Mouse (Mus musculus): ENCODE results near the gene Hnrnph3. TPM values are rescaled to one million over a fixed set of nuclear protein-coding genes. Genes with fewer than 3 reads are reported as not detected.
"Not testable (repeated sequence)": the region's sequence is repeated elsewhere in the genome, so short reads cannot be mapped to it uniquely, and the experiment has no call there.

Hnrnph3 gene
- total RNA-seq (2021): 10 to 100 TPM; 26.9 to 28.7 TPM
- long read RNA-seq, experiment 1, transcript Hnrnph3-201 (10 exons, 2,213 nt): major isoform, 13 of 47 reads
- long read RNA-seq, experiment 1, transcript Hnrnph3-202 (10 exons, 2,168 nt): minor isoform, 10 of 47 reads
- long read RNA-seq, experiment 1, partial matches to known transcripts: 2 of 47 reads
- long read RNA-seq, experiment 1, other reads (novel, unspliced or antisense): 21 of 47 reads
- long read RNA-seq, experiment 2, transcript Hnrnph3-202 (10 exons, 2,168 nt): major isoform, 8 of 29 reads
- long read RNA-seq, experiment 2, transcript Hnrnph3-201 (10 exons, 2,213 nt): minor isoform, 5 of 29 reads
- long read RNA-seq, experiment 2, partial matches to known transcripts: 3 of 29 reads
- long read RNA-seq, experiment 2, other reads (novel, unspliced or antisense): 9 of 29 reads

- intact Hi-C loops (cut with DNase I): loop anchor here (2.0 to 5.0 kb wide), 3 partner anchors 43 to 232 kb away; partner anchors contain the start of genes Ccar1 and Herc4
- DNase-seq: peak; percentile 99
Observed at GRCm38 (mm10) chr10:63023749-63024579, at the start of gene Hnrnph3, which contains the start of gene Pbld2. Gene Hnrnph3 (minus strand): TSS chr10:63024217. Gene Pbld2 (plus strand): TSS chr10:63024315.

DNA sequence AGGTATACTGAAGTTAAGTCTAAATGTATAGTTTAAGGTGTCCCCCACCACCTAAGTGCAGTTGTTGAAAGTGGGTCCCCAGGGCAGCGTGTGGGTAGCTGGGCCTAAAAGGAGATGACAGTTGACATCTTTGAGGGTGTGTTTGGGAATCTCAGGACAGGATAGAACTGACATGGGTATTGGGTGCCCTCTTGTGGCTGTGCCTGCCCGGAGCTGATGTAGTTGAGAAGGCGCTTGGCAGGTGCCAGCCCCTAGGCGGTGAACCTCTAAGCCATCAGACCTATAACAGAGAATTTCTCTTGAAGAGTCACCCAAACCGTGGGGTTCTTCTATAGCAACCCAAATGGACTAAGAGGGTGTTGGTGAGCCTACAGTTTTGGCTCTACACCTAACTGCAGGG, 42.0 kb upstream of the Hnrnph3 start:
- intact Hi-C loops (cut with DNase I): loop anchor here (2.0 to 10.0 kb wide), 3 partner anchors 21 to 81 kb away; partner anchors contain the start of genes Hnrnph3, Pbld2 and Rufy2

GRCm38 (mm10) chr10:63065561-63065960, 41.5 kb upstream of the Hnrnph3 start:
- DNase-seq: no peak
- intact Hi-C loops (cut with DNase I): loop anchor here (2.0 to 10.0 kb wide), 2 partner anchors 21 to 81 kb away; partner anchors contain the start of gene Rufy2

More for the DNA sequence above, 42.0 kb upstream of the Hnrnph3 start:
- peak; percentile 82 for DNase-seq

GRCm38 (mm10) chr10:63064516-63064915, 40.5 kb upstream of the Hnrnph3 start:
- intact Hi-C loops (cut with DNase I): loop anchor here (2.0 to 10.0 kb wide), 2 partner anchors 20 to 80 kb away; partner anchors contain the start of gene Rufy2
- no peak for DNase-seq

DNA sequence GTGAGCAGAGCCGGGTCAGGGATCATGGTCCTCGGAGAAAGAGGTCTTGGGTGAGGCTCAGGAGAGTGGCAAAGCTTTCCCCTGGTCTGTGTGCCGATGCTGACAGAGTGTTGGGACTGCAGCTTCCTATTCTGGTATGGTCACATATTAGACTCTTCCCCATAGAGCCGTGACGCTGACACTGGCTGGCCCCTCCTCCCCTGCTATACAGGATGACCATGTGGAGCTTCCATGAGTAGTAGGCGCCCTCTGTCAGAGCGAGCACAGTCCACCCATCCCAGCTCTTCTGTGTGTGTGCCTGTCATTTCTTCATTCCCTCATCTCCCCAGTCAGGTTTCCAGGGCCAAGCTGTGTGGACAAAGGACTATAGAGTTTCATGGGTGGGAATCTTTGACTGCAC, 39.3 kb upstream of the Hnrnph3 start:
- intact Hi-C loops (cut with DNase I): loop anchor here (10.0 kb wide), 1 partner anchor 79 kb away; the partner anchor contains the start of gene Rufy2
- no peak for DNase-seq

- DNase-seq: no peak
- intact Hi-C loops (cut with DNase I): loop anchor here (10.0 kb wide), 1 partner anchor 78 kb away; the partner anchor contains the start of gene Rufy2
Observed at GRCm38 (mm10) chr10:63062696-63063095, 38.7 kb upstream of the Hnrnph3 start.

- DNase-seq: no peak
- intact Hi-C loops (cut with DNase I): loop anchor here (10.0 kb wide), 1 partner anchor 76 kb away; the partner anchor contains the start of gene Rufy2
Observed at GRCm38 (mm10) chr10:63061266-63061665, 37.2 kb upstream of the Hnrnph3 start.

- intact Hi-C loops (cut with DNase I): loop anchor here (10.0 kb wide), 1 partner anchor 76 kb away; the partner anchor contains the start of gene Rufy2
- DNase-seq: peak; percentile 30 to 57
Observed at GRCm38 (mm10) chr10:63060406-63060805, 36.4 kb upstream of the Hnrnph3 start.

DNA sequence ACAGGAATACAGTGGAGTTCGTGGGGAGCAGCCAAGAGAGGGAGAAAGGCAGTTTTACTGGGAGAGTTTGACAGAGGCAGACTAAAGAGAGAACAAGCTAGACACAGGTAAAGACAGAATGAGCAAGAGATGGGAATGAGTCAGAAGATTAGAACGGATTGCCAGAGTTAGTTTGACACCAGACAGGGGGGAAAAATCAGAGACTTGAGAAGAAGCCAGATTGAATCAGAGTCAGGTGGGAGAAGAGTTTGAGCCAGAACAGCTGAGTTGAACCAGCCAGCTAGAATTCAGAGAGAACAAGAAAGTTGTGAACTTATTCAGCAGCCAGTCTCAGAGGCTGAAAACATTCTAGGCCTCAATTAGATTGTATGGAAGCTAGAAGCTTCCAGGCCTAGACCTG, 35.8 kb upstream of the Hnrnph3 start, which contains the start of gene Pbld1:
Pbld1 (plus strand) TSS at position 301 of the 400 bp plus-strand sequence.
- no peak for DNase-seq
- intact Hi-C loops (cut with DNase I): loop anchor here (10.0 kb wide), 1 partner anchor 75 kb away; the partner anchor contains the start of gene Rufy2

GRCm38 (mm10) chr10:63056966-63057750, 33.1 kb upstream of the Hnrnph3 start:
- intact Hi-C loops (cut with DNase I): no loop called here
- DNase-seq: peak; percentile 22 to 28

DNA sequence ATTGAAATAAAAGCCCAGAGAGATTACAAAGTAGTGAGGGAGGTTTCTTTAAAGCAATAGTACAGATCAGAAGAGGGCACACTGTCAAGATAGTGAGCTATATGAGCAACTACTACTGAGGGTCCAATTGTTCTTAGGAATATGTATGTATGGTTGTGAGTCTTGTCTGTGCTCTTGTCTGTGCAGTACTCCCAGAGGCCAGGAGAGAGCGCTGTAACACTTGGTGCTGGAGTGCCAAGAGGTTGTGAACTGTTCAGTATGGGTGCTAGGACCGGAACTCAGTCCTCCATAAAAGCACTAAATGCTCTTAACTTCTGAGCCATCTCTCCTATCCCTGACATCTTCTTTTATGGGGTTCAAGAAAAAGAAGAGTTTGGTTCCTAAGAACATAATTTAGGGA, 30.6 kb upstream of the Hnrnph3 start:
- no peak for DNase-seq
- intact Hi-C loops (cut with DNase I): no loop called here

DNA sequence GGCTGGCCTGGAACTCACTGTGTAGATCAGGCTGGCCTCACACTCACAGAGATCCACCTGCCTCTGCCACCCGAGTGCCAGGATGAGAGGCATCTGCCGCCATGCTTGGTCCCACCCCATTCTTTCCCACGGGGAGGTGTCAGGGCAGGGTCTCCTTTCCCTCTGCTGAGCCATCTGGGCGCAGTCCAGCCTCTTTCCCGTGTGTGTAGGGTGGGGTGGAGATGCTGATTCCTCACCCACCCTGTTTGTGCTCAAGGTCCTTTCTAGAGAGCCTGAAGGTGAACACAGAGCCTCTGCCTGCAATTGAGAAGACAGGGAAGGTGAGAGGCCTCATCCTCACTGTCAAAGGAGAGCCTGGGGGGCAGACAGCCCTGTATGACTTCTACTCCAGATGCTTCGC, 30.1 kb upstream of the Hnrnph3 start:
- DNase-seq; intact Hi-C loops (cut with DNase I): not testable (repeated sequence)

- intact Hi-C loops (cut with DNase I): no loop called here
- DNase-seq: no peak
Observed at GRCm38 (mm10) chr10:63053007-63053406, 29.0 kb upstream of the Hnrnph3 start.

GRCm38 (mm10) chr10:63052011-63052410, 28.0 kb upstream of the Hnrnph3 start:
- DNase-seq: no peak
- intact Hi-C loops (cut with DNase I): no loop called here

DNA sequence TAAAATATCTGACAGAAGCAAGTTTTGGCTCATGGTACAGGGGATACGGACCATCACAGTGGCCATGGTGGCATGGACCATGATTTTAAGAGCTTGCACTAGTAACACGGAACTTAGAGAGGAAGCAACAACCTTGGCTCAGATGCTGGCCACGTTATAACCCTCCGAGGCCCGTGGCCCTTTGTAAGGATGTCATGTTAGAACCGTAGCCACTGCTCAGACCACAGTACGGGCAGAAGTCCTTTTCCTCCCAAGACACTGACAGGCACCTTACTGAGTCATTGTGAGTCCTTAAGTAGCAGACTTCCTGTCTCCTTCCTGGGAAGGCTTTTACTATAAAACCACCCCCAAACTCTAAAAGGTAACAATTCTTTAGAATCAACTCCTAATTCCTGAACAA, 27.2 kb upstream of the Hnrnph3 start:
- no peak for DNase-seq
- intact Hi-C loops (cut with DNase I): no loop called here

- DNase-seq: no peak
- intact Hi-C loops (cut with DNase I): no loop called here
Observed at GRCm38 (mm10) chr10:63049106-63049505, 25.1 kb upstream of the Hnrnph3 start.

DNA sequence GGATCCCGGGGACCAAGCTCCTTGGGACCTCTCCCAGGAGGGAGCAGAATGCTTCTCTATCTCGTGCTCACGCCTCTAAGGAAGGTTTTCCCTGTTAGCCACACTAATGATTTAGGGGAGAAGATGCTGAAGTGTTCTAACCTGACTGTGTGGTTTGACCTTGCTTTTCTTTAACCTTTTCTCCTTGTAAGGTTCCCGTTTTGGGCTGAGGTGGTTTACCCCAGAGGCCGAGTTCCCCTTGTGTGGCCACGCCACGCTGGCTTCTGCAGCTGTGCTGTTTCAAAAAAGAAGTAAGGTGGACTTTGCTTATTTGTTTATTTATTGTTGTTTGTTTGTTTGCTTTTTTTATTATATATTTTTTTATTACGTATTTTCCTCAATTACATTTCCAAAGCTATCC, 23.7 kb upstream of the Hnrnph3 start:
- no peak for DNase-seq
- intact Hi-C loops (cut with DNase I): no loop called here

DNA sequence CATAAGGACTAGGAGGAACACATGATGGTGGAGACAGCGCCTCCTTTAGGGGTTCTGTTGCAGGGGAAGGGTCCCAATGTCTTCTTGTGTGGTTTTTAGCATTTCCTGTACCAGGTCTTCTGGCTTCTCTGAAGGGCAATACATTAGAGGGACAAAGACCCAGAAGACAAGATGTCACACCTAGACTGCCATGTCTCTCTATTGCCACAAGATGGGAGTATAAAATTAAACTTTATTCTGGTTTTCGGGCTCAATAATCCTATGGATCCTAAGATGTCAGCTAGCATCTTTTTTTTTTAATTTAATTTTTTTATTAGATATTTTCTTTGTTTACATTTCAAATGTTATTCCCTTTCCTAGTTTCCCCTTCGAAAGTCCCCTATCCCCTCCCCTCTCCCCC, 19.1 kb upstream of the Hnrnph3 start:
- DNase-seq: no peak
- intact Hi-C loops (cut with DNase I): no loop called here

DNA sequence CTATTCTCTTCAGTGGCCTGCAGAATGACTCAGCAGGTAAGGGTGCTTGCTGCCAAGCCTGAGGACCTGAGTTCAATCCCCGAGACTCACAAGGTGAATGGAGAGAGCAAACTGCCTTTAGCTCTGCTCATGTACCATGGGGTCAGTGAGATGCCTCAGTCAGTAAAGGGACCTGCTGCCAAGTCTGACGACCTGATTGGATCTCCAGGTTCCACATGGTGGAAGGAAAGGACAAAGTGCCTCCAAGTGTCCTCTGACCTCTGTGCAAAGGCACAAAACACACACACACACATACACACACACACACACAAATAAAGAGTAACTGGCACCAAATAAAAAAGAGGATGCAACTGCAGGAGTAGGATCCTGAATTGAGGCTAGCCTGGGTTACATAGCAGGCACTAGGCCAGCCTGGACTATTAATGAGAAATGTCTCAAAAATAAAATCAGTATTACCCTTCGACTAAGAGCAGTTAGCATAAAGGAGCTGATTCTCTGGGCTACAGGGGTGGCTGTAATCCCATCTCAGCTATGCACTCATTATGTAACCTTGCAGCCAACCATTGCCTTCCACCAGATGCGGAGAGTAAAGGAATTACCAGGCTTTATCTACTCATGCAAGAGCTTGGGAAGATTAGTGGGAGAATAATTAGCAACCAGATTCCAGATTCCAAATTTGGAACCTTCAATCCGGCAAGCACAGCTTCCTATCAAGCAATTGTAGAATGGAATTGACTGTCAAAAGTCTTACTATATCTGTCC, 16.0 kb upstream of the Hnrnph3 start:
- intact Hi-C loops (cut with DNase I): no loop called here

More for the DNA sequence above, 16.0 kb upstream of the Hnrnph3 start:
- DNase-seq: no peak

Measured in heart, postnatal 14 days (tissue).